Mouse (Mus musculus) CD4-positive helper T cell, adult 2 months (primary cell): ENCODE measurements around the gene Erbb3.

Experiments
- DNase-seq: peaks from one replicate; pipeline ENCODE4 v3.0.0-alpha.2; 2012; ENCODE audit warnings: low read depth, missing footprints, low spot score

Erbb3 gene

GRCm38 (mm10) chr10:128612433-128613153 lies 23.1 kb upstream of the Erbb3 start:
- peak; percentile 79 for DNase-seq

GRCm38 (mm10) chr10:128606483-128606882 lies 17.0 kb upstream of the Erbb3 start:
- no peak for DNase-seq

GRCm38 (mm10) chr10:128602470-128603128 lies 13.1 kb upstream of the Erbb3 start:
- DNase-seq, result no peak

GRCm38 (mm10) chr10:128601499-128601898 lies 12.0 kb upstream of the Erbb3 start:
- DNase-seq, result no peak

GRCm38 (mm10) chr10:128598476-128598875 lies 9.0 kb upstream of the Erbb3 start:
- DNase-seq, result no peak

GRCm38 (mm10) chr10:128592797-128593196 lies 3.3 kb upstream of the Erbb3 start:
- DNase-seq, result no peak

- no peak for DNase-seq
Observed at GRCm38 (mm10) chr10:128591436-128591835, 2.0 kb upstream of the Erbb3 start.

GRCm38 (mm10) chr10:128590193-128590690 lies 790 bp upstream of the Erbb3 start:
- DNase-seq, result peak; percentile 56

GRCm38 (mm10) chr10:128588775-128589463 lies 533 bp downstream of the Erbb3 start:
- DNase-seq, result no peak

- no peak for DNase-seq
Observed at GRCm38 (mm10) chr10:128588136-128588535, 1.3 kb downstream of the Erbb3 start.

- DNase-seq, result no peak
Observed at GRCm38 (mm10) chr10:128587697-128588096, 1.8 kb downstream of the Erbb3 start.

GRCm38 (mm10) chr10:128587120-128587519 lies 2.3 kb downstream of the Erbb3 start:
- DNase-seq, result no peak

GRCm38 (mm10) chr10:128586546-128586945 lies 2.9 kb downstream of the Erbb3 start:
- DNase-seq, result no peak

- no peak for DNase-seq
Observed at GRCm38 (mm10) chr10:128584386-128584785, 5.1 kb downstream of the Erbb3 start.

GRCm38 (mm10) chr10:128583644-128584043 lies 5.8 kb downstream of the Erbb3 start:
- no peak for DNase-seq

- DNase-seq, result no peak
Observed at GRCm38 (mm10) chr10:128579731-128580130, 9.7 kb downstream of the Erbb3 start.

GRCm38 (mm10) chr10:128579298-128579697 lies 10.2 kb downstream of the Erbb3 start:
- no peak for DNase-seq

- peak; percentile 38 for DNase-seq
Observed at GRCm38 (mm10) chr10:128578330-128578729, 11.1 kb downstream of the Erbb3 start.

- DNase-seq, result no peak
Observed at GRCm38 (mm10) chr10:128575063-128575462, 14.4 kb downstream of the Erbb3 start.

GRCm38 (mm10) chr10:128565788-128566531 lies 23.5 kb downstream of the Erbb3 start, which contains the start of gene Pa2g4:
TSS of gene Pa2g4 (minus strand) at chr10:128565987.
- peak; percentile 95 for DNase-seq

- DNase-seq, result peak; percentile 55
Observed at GRCm38 (mm10) chr10:128565206-128565787, 24.2 kb downstream of the Erbb3 start.
